Mouse (Mus musculus): Measurements from ENCODE around the gene Scoc. TPM values are rescaled to one million over a fixed set of nuclear protein-coding genes. Genes with fewer than 3 reads are reported as not detected.
"Not testable (repeated sequence)": the region's sequence is repeated elsewhere in the genome, so short reads cannot be mapped to it uniquely, and the experiment has no call there.

The Scoc gene
- total and polyA plus RNA-seq, 3 experiments, result 14.7 to 29.5 TPM; not detected in 1

DNA sequence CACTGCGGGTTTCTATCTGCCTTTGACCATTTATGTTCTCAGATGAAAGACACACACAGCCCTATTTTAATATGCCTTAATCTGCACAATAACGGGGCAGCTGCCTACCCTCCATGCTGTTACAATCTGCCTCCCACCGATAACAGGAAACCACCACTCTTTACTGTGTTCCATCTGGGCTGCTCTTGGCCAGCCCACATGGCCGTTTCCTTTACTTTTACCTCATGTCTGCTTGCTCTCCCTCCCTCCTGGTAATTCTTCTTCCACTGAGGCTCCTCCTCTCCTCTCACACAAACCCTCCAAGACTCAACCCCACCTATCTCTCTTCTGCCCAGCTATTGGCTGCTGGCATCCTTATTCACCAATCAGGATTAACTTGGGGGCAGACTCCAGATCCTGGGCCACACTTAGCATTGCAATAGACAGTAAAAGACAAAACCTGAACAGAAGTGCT, 29.1 kb downstream of the Scoc start (continued):
- TF ChIP-seq USF2 (IDR thresholded peaks at IDR 0.05; ENCODE audit: borderline replicate concordance in 1 of 2, insufficient read depth in 1 of 2, low read depth in 1 of 2, low read length in 2 of 2), result no peak
- no peak for TF ChIP-seq BHLHE40 (IDR thresholded peaks at IDR 0.05; ENCODE audit: borderline replicate concordance, low read depth, low read length)
- 0 out of 2 replicates have a peak, but pooled peaks have one; percentile 0 for TF ChIP-seq KAT2A (conservative IDR thresholded peaks at IDR 0.05; ENCODE audit: low read depth, low read length)
- TF ChIP-seq E2F4 (IDR thresholded peaks at IDR 0.05; ENCODE audit: borderline replicate concordance, low read depth, low read length), result no peak
- no peak for TF ChIP-seq GABPA (IDR thresholded peaks at IDR 0.05; ENCODE audit: low read depth, low read length)
- TF ChIP-seq UBTF (IDR thresholded peaks at IDR 0.05; ENCODE audit: borderline replicate concordance, insufficient read depth, low read depth, low read length), result no peak
- peak; percentile 77 for TF ChIP-seq GATA1 (IDR thresholded peaks at IDR 0.05; ENCODE audit: low read depth, low read length)
- peak; percentile 59; the same call in 1 of the 2 replicates for TF ChIP-seq RCOR1 (IDR thresholded peaks at IDR 0.05; ENCODE audit: low read depth, low read length)

DNA sequence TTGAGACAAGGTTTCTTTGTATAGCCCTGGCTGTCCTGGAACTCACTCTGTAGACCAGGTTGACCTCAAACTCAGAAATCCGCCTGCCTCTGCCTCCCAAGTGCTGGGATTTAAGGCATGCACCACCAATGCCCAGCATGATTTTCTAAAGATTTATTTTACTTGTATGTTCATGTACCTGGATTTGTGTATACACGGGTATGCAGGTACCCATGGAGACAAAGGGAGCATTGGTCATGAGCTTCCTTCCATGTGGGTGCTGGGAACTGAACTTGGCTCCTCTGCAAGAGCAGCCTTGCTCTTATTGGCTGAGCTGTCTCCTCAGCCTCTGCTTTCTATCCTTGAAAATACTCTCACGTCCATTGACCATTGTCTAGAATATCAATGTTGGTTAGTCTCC, 29.6 kb downstream of the Scoc start:
- peaks cover 0 to 14% of the 10 kb centered on the region in 2 experiments; a peak in 2 of 4 replicates for H3K36me3 ChIP-seq (ENCODE audit: control insufficient read depth in 1 of 2, insufficient read depth in 2 of 2, low read length in 2 of 2)
- not testable (repeated sequence) for H3K27me3 ChIP-seq (ENCODE audit: control insufficient read depth in 1 of 2, insufficient read depth in 2 of 2, low read length in 2 of 2); H3K79me2 ChIP-seq (ENCODE audit: control insufficient read depth, insufficient read depth, low read length, poor library complexity); DNase-seq (ENCODE audit: low read depth, low spot score); H3K9me3 ChIP-seq (replicated peaks; ENCODE audit: insufficient read depth, low read length); H3K9ac ChIP-seq (ENCODE audit: control insufficient read depth, low read depth, low read length, poor library complexity, severe bottlenecking)
- peaks cover 14 to 21% of the 10 kb centered on the region in 2 experiments for H3K4me1 ChIP-seq (ENCODE audit: control insufficient read depth in 1 of 2, insufficient read depth in 2 of 2, low read length in 2 of 2)
- peak overlapping the region; percentile 76 for H3K27ac ChIP-seq (ENCODE audit: control insufficient read depth, low read depth, low read length)
- H3K4me3 ChIP-seq (ENCODE audit: control insufficient read depth in 1 of 2, insufficient read depth in 1 of 2, low read depth in 2 of 2, low read length in 2 of 2), result peak overlapping the region in 1 of 2 experiments; percentile 71; a peak in 2 of 4 replicates

- no peak for TF ChIP-seq GABPA (IDR thresholded peaks at IDR 0.05; ENCODE audit: low read depth, low read length)
- TF ChIP-seq KAT2A (conservative IDR thresholded peaks at IDR 0.05; ENCODE audit: low read depth, low read length), result no peak
- no peak for TF ChIP-seq SMC3 (IDR thresholded peaks at IDR 0.05; ENCODE audit: low read depth, low read length)
- Histone ChIP-seq H3K9me3 (replicated peaks; ENCODE audit: insufficient read depth, low read length) (no peaks in the 10 kb centered on the region), H3K79me2 (ENCODE audit: control insufficient read depth, insufficient read depth, low read length, poor library complexity) (no peaks in the 10 kb centered on the region), H3K4me3 (ENCODE audit: control insufficient read depth in 1 of 2, insufficient read depth in 1 of 2, low read depth in 2 of 2, low read length in 2 of 2) (peak overlapping the region; percentile 22 to 50), H3K9ac (ENCODE audit: control insufficient read depth, low read depth, low read length, poor library complexity, severe bottlenecking) (peak overlapping the region; percentile 3), H3K36me3 (ENCODE audit: control insufficient read depth in 1 of 2, insufficient read depth in 2 of 2, low read length in 2 of 2) (peaks cover 0 to 20% of the 10 kb centered on the region in 2 experiments; a peak in 2 of 4 replicates), H3K4me1 (ENCODE audit: control insufficient read depth in 1 of 2, insufficient read depth in 2 of 2, low read length in 2 of 2) (peaks cover 16 to 31% of the 10 kb centered on the region in 2 experiments), H3K27ac (ENCODE audit: control insufficient read depth, low read depth, low read length) (no peak overlapping the region), H3K27me3 (ENCODE audit: control insufficient read depth in 1 of 2, insufficient read depth in 2 of 2, low read length in 2 of 2) (no peaks in the 10 kb centered on the region)
- peak; percentile 54 for DNase-seq (ENCODE audit: low read depth, low spot score)
Observed at GRCm38 (mm10) chr8:83426949-83427348, 31.2 kb downstream of the Scoc start.

GRCm38 (mm10) chr8:83426104-83426759, 32.0 kb downstream of the Scoc start:
- peak; percentile 37 for DNase-seq (ENCODE audit: low read depth, low spot score)
- H3K4me1 ChIP-seq (ENCODE audit: control insufficient read depth in 1 of 2, insufficient read depth in 2 of 2, low read length in 2 of 2), result peaks cover 16 to 33% of the 10 kb centered on the region in 2 experiments
- H3K4me3 ChIP-seq (ENCODE audit: control insufficient read depth in 1 of 2, insufficient read depth in 1 of 2, low read depth in 2 of 2, low read length in 2 of 2), result peak overlapping the region; percentile 22 to 50
- peak overlapping the region; percentile 19; the same call in 1 of the 2 replicates for H3K9ac ChIP-seq (ENCODE audit: control insufficient read depth, low read depth, low read length, poor library complexity, severe bottlenecking)
- H3K79me2 ChIP-seq (ENCODE audit: control insufficient read depth, insufficient read depth, low read length, poor library complexity), result no peaks in the 10 kb centered on the region
- no peaks in the 10 kb centered on the region for H3K27me3 ChIP-seq (ENCODE audit: control insufficient read depth in 1 of 2, insufficient read depth in 2 of 2, low read length in 2 of 2)
- H3K36me3 ChIP-seq (ENCODE audit: control insufficient read depth in 1 of 2, insufficient read depth in 2 of 2, low read length in 2 of 2), result peaks cover 0 to 20% of the 10 kb centered on the region in 2 experiments; a peak in 2 of 4 replicates
- no peak overlapping the region for H3K27ac ChIP-seq (ENCODE audit: control insufficient read depth, low read depth, low read length)
- no peaks in the 10 kb centered on the region for H3K9me3 ChIP-seq (replicated peaks; ENCODE audit: insufficient read depth, low read length)
- TF ChIP-seq MAFK (IDR thresholded peaks at IDR 0.05; ENCODE audit: borderline replicate concordance, low read depth, low read length) (no peak), SMC3 (IDR thresholded peaks at IDR 0.05; ENCODE audit: low read depth, low read length) (no peak), BHLHE40 (IDR thresholded peaks at IDR 0.05; ENCODE audit: borderline replicate concordance, low read depth, low read length) (peak; percentile 84), E2F4 (IDR thresholded peaks at IDR 0.05; ENCODE audit: borderline replicate concordance, low read depth, low read length) (no peak), KAT2A (conservative IDR thresholded peaks at IDR 0.05; ENCODE audit: low read depth, low read length) (no peak), MXI1 (IDR thresholded peaks at IDR 0.05; ENCODE audit: low read depth, low read length) (peak; percentile 54), USF1 (IDR thresholded peaks at IDR 0.05; ENCODE audit: low read depth, low read length) (peak; percentile 71), RCOR1 (IDR thresholded peaks at IDR 0.05; ENCODE audit: low read depth, low read length) (no peak), TBP (IDR thresholded peaks at IDR 0.05; ENCODE audit: low read depth, low read length) (no peak), UBTF (IDR thresholded peaks at IDR 0.05; ENCODE audit: borderline replicate concordance, insufficient read depth, low read depth, low read length) (no peak), MEF2A (IDR thresholded peaks at IDR 0.05; ENCODE audit: extremely low read depth, insufficient replicate concordance, low read depth, low read length, poor library complexity, severe bottlenecking) (no peak), EP300 (IDR thresholded peaks at IDR 0.05; ENCODE audit: low read depth in 1 of 2, low read length in 2 of 2) (0 out of 4 replicates have a peak, but pooled peaks of 1 of the 2 experiments have one; percentile 25), GABPA (IDR thresholded peaks at IDR 0.05; ENCODE audit: low read depth, low read length) (no peak), HCFC1 (IDR thresholded peaks at IDR 0.05; ENCODE audit: low read depth, low read length) (no peak), POLR2A (IDR thresholded peaks at IDR 0.05; ENCODE audit: control insufficient read depth in 1 of 2, insufficient read depth in 1 of 2, low read depth in 1 of 2, low read length in 2 of 2, poor library complexity in 1 of 2) (no peak), USF2 (IDR thresholded peaks at IDR 0.05; ENCODE audit: borderline replicate concordance in 1 of 2, insufficient read depth in 1 of 2, low read depth in 1 of 2, low read length in 2 of 2) (no peak), ELF1 (IDR thresholded peaks at IDR 0.05; ENCODE audit: low read depth, low read length) (no peak)

Data from MEL (cell line).